Mouse (Mus musculus) forebrain, embryonic 10.5 days (tissue): ENCODE data around the gene Spem2. TPM values are rescaled to one million over a fixed set of nuclear protein-coding genes. Genes with fewer than 3 reads are reported as not detected.
A peak's percentile ranks its signal among the peaks of the same experiment; 100 is the strongest.

ENCODE experiments used
- DNase-seq: peaks from one replicate; pipeline ENCODE4 v3.0.0-alpha.2; 2017; ENCODE audit warnings: low spot score; ENCODE audit errors: extremely low spot score
- H3K27ac ChIP-seq: fragments of 300-500 bp; sonication (generic); 2 replicates; pipeline ENCODE4 v1.5.1; 2016; ENCODE audit warnings: mild to moderate bottlenecking
- H3K27me3 ChIP-seq: fragments of 300-500 bp; sonication (generic); 2 replicates; pipeline ENCODE4 v1.6.1; 2016; ENCODE audit warnings: mild to moderate bottlenecking; ENCODE audit not compliant: poor library complexity, severe bottlenecking
- H3K36me3 ChIP-seq: fragments of 300-500 bp; sonication (generic); replicated peaks from 2 replicates; pipeline ENCODE4 v1.6.1; 2016; ENCODE audit warnings: mild to moderate bottlenecking, moderate library complexity
- H3K4me1 ChIP-seq: fragments of 300-500 bp; sonication (generic); 2 replicates; pipeline ENCODE4 v1.6.1; 2016
- H3K4me3 ChIP-seq: fragments of 300-500 bp; sonication (generic); 2 replicates; pipeline ENCODE4 v1.5.1; 2016; ENCODE audit warnings: mild to moderate bottlenecking, moderate library complexity
- H3K9me3 ChIP-seq: fragments of 300-500 bp; sonication (generic); 2 replicates; pipeline ENCODE4 v1.6.1; 2016; ENCODE audit warnings: mild to moderate bottlenecking, moderate library complexity
- WGBS: fragments of 180-500 bp; shearing (Covaris S2); methylation state at CpG from one replicate; pipeline ENCODE4 v1.1.7; 2016; 5-methylcytosine and 5-hydroxymethylcytosine counted together
- polyA plus RNA-seq: library from polyadenylated mRNA; unstranded; fragments of >200 nt; fragmentation: Nextera tagmentation; extraction: Ambion mirVana; gene quantifications from 2 replicates; pipeline ENCODE4 v1.2.1, GENCODE M21; 2016

The Spem2 gene
- polyA plus RNA-seq, 1 experiment from 2014 or later: not detected

DNA sequence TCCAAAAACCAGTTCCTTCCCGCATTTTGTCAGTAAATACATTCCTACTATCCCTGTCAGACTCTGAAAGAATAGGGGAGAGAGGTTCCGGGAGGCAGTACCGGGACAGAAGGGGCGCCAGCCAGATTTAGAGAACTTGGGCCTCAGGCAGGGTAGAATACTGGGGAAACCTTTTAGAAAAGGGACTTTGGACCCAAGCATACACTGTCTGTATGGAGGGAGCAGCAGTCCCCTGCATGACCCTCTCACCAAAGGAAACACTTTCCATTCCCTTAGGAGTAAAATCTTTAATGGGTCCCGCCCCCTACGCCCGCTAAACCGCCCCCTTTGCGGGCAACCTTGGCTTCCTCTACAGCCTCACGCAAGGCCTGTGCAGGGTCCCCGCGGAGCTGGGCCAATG lies 14.9 kb downstream of the Spem2 start:
- Histone ChIP-seq H3K4me3 (peak overlapping the region; percentile 58), H3K4me1 (peaks cover 69% of the 10 kb centered on the region), H3K36me3 (no peaks in the 10 kb centered on the region), H3K9me3 (peaks cover 5% of the 10 kb centered on the region; the same call in 1 of the 2 replicates), H3K27me3 (peaks cover 98% of the 10 kb centered on the region), H3K27ac (peak overlapping the region; percentile 72)
- no peak for DNase-seq
- WGBS: under 1% methylated on average over 12 of the region's 12 CpGs

DNA sequence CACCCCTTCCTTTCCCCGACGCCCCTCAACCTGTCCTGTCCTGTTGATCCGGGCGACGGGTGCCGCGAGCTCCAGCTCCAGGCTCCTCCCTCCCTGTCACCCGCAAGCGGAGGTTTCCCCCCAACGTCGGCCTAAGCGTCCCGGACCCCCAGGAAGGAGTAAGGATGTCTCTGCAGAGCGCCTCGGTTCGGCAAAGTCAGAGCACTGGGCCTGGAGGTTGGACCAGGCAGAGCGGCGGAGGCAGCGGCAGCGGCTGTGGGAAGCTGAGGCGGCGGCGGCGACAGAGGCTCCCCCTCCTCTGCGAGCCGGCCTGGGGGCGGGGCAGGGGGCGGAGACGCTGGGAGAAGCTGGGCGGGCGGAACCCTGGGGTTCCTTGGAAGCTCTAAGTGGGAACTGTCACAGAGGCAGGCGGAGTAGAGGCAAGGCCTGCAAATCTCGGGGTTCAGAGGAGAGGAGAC lies 15.6 kb downstream of the Spem2 start:
- DNase-seq: peak; percentile 83
- H3K36me3 ChIP-seq: no peaks in the 10 kb centered on the region
- under 1% methylated on average over 33 of the region's 33 CpGs for WGBS
- H3K4me1 ChIP-seq: peaks cover 69% of the 10 kb centered on the region
- H3K27me3 ChIP-seq: peaks cover 99% of the 10 kb centered on the region
- H3K4me3 ChIP-seq: peak overlapping the region; percentile 58
- peaks cover 5% of the 10 kb centered on the region; the same call in 1 of the 2 replicates for H3K9me3 ChIP-seq
- H3K27ac ChIP-seq: peak overlapping the region; percentile 73

DNA sequence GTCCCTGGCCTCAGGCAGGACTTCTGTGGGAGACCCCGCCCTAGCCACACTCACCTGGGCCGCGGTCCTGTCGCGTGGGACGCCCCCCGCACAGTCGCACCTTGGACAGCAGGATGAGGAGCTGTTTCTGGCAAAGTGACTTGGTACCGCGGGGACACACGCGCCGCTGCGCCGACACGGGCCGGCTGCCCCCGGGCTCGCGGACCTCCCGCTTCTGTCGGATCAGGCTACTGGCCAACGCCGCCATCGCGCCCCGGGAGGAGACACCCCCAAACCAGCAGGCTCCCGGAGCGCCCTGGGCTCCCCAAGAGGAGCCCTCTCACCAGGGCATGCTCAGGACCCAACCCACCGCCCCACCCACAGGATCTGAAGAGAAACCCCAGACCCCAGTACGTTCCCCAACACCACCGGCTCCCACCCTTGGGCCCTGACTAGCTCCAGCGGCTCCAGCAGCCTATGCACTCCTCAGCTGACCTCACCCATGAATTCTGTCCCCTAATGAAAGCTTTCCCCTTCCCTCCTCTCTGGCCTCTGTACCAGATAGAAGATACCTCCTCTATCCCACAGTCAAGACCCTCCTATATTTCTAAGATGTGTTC lies 16.8 kb downstream of the Spem2 start, which contains the start of gene Fgf11:
Fgf11 (minus strand) TSS at position 479 of the 599 bp plus-strand sequence.
- Histone ChIP-seq H3K36me3 (no peaks in the 10 kb centered on the region), H3K27ac (peak within 1 kb of the TSS; percentile 95), H3K4me1 (peaks cover 69% of the 10 kb centered on the region), H3K9me3 (peaks cover 3% of the 10 kb centered on the region; the same call in 1 of the 2 replicates), H3K4me3 (peak within 1 kb of the TSS; percentile 58), H3K27me3 (peaks cover 100% of the 10 kb centered on the region)
- WGBS: 1% methylated on average over 33 of the region's 33 CpGs
- no peak for DNase-seq

DNA sequence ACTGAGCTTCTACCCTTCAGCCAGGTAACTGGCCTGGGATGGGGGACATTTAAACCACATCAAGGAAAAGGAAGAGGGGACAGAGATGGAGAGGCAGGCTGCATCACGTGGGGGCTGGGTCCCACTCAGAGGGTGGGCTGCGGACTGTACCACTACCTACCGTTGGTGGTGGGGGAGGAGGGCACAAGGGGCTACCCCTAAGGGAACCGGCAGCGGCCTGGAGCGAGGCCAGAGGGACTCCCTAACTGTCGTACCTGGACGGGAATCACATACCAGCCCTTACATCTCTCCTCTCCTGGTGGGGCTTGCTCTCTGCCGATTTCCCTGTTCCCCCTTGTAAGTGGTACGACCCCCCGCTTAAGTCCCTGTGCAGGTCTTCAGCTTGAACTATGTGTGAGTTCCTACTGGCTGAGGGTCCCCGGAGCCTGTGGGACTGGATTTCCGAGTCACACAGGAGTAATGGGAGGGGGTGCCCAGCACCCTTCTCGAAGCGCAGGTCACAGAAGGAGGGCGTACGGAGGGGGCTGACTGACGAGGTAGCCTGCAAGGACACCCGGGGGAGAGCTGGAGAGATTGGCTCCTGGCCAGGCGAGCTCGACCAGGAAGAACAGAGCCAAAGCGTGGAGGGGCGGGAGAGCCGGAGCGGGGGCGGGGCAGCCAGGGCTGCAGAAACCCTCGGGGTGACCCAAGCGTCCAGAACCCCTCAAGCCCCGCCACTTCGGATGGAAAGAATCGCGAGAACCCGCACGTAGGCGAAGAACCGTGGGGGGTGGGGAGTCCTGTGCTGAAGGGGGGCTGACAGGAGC lies 17.7 kb downstream of the Spem2 start:
- WGBS: under 1% methylated on average over 36 of the region's 36 CpGs

DNA sequence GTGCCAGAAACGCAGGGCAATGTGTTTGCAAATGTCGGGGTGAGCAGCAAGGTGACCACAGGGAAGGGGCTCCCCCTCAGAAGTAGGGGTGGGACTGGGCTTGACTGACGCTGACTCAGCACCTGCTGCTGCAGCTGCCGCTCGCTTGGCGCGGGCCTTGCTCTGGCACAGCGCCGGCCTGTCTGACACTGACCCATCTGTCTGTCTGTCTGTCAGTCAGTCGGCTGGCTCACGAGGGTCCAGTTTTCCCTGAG lies 18.2 kb downstream of the Spem2 start:
- no peak for DNase-seq
- 0% methylated on average over 11 of the region's 11 CpGs for WGBS

More for the DNA sequence above, 17.7 kb downstream of the Spem2 start:
- no peaks in the 10 kb centered on the region for H3K9me3 ChIP-seq
- DNase-seq: peak; percentile 84
- H3K27me3 ChIP-seq: peaks cover 100% of the 10 kb centered on the region
- H3K4me3 ChIP-seq: peak overlapping the region; percentile 58
- H3K27ac ChIP-seq: peak overlapping the region; percentile 95
- no peaks in the 10 kb centered on the region for H3K36me3 ChIP-seq
- peaks cover 75% of the 10 kb centered on the region for H3K4me1 ChIP-seq

DNA sequence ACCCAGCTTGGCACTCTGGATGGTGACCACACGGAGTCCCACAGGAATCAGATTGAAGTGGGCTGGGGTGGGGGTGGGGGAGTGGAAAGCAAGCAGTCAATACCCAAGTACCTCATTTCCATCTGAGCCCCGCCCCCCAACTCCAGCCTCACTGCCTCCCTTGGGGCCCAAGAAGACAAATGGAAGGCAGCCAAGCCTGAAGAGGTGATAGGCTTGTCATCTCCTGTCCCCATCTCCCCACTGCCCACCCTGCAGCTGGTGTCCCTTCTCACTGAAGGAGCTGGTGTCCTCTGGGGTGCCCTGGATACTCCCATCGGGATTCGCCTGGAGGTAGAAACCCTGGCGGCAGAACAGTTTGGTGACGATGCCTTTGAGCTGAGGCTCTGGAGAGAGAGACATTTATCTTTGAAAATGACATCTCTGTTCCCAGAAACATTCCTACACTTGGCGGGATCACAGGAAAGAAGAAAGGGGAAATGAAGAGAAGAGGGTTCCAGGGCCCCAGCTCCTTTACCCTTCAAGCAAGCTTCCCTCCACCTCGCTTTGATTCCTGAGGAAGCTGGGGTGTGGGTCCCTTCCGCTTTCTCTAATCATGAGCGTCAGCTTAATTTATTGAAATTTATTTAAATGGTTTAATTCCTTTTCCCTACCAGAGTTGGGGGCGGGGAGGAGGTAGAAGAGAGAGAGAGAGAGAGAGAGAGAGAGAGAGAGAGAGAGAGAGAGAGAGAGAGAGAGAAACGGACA lies 18.7 kb downstream of the Spem2 start:
- Histone ChIP-seq H3K4me1 (peaks cover 71% of the 10 kb centered on the region), H3K36me3 (no peaks in the 10 kb centered on the region), H3K4me3 (peak overlapping the region; percentile 58), H3K9me3 (no peaks in the 10 kb centered on the region), H3K27ac (peak overlapping the region; percentile 95), H3K27me3 (peaks cover 97% of the 10 kb centered on the region)
- WGBS: 26% methylated on average over 12 of the region's 12 CpGs
- DNase-seq: no peak

More for the DNA sequence above, 18.2 kb downstream of the Spem2 start:
- no peaks in the 10 kb centered on the region for H3K9me3 ChIP-seq
- H3K36me3 ChIP-seq: no peaks in the 10 kb centered on the region
- peak overlapping the region; percentile 58 for H3K4me3 ChIP-seq
- peak overlapping the region; percentile 95 for H3K27ac ChIP-seq
- H3K4me1 ChIP-seq: peaks cover 75% of the 10 kb centered on the region
- peaks cover 97% of the 10 kb centered on the region for H3K27me3 ChIP-seq

DNA sequence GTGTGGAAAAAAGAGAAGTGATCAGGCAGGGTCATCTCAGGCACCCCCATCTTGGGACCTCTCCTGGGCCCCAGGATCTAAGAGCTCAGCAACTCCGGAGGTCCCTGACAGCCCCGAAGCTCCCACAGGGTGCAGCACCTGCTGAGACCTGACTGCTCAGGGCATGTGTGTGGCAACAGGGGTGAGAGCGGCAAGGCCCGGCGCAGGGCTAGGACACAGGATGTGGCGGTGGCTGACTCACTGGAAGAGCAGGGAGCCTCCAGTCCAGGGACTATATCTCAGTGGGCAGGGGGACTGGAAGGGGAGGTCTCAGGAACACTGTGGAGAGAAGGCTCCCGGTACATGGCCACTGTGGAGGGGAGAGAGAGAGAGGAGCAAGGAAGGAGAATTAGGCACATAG lies 20.3 kb downstream of the Spem2 start:
- Histone ChIP-seq H3K4me1 (peaks cover 59% of the 10 kb centered on the region), H3K36me3 (no peaks in the 10 kb centered on the region), H3K4me3 (no peak overlapping the region), H3K27ac (no peak overlapping the region), H3K27me3 (peaks cover 97% of the 10 kb centered on the region), H3K9me3 (no peaks in the 10 kb centered on the region)
- no peak for DNase-seq
- 73% methylated on average over 7 of the region's 7 CpGs for WGBS

DNA sequence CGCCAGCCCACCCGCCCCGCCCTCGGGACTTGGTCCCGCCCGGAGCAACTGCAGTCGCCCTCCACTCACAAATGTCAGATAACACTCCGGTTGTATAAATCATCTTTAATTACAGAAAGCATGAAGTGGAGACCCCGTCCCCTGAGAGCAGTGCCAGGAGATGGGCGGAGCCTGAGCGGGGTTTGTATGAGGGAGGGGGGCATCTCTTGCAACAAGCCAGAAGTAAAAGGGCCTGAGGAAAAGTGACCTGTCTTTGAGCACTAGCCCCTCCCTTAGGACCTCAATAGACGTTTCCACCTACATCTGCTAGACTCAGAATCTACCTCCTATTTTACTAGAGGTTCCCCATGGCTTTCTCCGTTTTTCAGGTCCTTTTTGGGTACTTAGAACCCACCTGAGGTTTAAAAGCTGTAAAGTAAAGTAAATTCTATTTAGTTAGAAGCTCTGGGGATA lies 22.3 kb downstream of the Spem2 start:
- DNase-seq: no peak
- peak overlapping the region; percentile 76 for H3K27ac ChIP-seq
- H3K27me3 ChIP-seq: peaks cover 85% of the 10 kb centered on the region
- H3K4me1 ChIP-seq: peaks cover 40% of the 10 kb centered on the region
- 2% methylated on average over 13 of the region's 13 CpGs for WGBS
- H3K36me3 ChIP-seq: no peaks in the 10 kb centered on the region
- peak overlapping the region; percentile 62 for H3K4me3 ChIP-seq
- no peaks in the 10 kb centered on the region for H3K9me3 ChIP-seq

DNA sequence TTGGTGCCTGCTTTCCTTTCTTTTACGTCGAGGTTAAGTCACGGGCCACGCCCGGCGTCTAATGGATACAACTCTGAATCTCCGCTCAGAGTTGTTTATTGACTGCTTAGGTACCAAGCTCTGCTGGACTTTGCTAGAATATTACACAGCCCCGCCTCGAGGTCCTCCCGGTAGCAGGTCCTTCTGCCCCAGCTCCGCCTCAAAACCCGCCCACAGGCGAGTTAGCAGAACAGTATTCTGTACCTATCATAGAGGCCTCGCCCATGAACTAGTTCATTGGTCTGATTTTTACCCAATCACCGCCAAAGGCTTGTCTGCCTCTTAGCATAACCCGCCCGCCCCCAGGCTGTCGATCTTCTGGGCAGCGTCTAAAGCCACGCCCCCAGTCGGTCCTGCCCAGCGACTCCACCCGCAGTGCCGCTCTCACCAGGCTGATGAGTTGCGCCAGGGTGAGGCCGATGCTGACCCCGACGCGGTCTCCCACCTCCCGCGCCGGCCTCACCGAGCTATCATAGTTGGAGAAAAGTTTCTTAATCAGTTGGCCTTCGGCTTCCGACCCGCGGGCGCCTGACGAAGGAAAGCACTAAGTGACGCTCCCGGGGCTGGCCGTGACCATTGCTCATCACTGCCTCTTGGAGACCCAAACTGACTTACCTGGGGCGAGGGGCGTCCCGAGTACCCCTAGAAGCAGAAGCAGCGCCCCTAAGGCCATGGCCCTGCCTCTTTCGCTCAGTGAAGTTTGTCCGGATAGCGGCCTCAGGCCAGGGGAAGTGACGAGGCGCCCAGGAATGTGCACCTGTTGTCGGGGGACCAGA lies 22.9 kb downstream of the Spem2 start, which contains the start of gene Chrnb1:
Chrnb1 (minus strand) TSS at position 776 of the 815 bp plus-strand sequence.
- 2% methylated on average over 52 of the region's 52 CpGs for WGBS
- Histone ChIP-seq H3K4me3 (peak within 1 kb of the TSS; percentile 62), H3K36me3 (no peaks in the 10 kb centered on the region), H3K27me3 (peaks cover 78% of the 10 kb centered on the region), H3K4me1 (peaks cover 34% of the 10 kb centered on the region), H3K9me3 (no peaks in the 10 kb centered on the region), H3K27ac (peak within 1 kb of the TSS; percentile 76)
- DNase-seq: peak; percentile 91

DNA sequence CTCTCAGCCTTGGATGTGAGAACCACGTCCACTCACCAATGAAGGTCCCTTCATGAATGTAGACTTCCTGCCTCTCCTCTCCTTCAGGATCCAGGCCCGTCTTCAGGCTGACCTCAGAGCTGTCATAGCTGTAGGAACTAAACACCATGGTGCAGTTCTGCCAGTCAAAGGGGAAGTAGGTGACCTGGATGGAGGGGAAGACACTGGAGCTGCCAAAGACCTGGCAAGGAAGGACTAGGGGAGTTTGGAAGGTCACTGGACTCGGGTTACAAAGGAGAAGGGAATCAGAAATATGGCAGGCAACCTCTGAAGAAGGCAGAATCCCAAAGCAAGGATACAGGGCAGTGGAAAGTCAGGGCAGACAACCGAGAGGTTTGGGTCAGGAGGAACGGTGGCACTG lies 24.8 kb downstream of the Spem2 start:
- 67% methylated on average over 5 of the region's 5 CpGs for WGBS
- Histone ChIP-seq H3K9me3 (no peaks in the 10 kb centered on the region), H3K4me3 (no peak overlapping the region), H3K27ac (no peak overlapping the region), H3K4me1 (peaks cover 17% of the 10 kb centered on the region), H3K27me3 (peaks cover 59% of the 10 kb centered on the region), H3K36me3 (no peaks in the 10 kb centered on the region)
- no peak for DNase-seq

DNA sequence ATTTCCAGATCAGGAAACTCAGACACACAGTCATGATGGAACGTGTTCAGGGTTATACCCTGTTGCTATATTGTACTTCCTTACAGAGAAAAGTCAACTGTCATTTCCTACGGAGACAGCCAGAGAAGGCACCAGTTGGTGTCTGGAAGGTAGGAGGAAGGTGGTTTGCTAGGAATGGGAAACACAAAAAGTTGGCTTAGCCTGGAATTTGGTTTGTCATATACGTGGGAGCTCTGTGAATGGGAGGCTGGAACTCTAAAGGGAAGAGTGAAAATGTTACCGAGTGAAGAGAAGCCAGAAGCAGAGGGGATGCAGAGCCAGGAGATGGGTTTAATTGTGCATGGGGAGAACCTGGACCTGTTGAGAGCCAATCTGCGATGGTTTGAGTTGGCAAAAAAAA lies 26.8 kb downstream of the Spem2 start:
- H3K27me3 ChIP-seq: peaks cover 39% of the 10 kb centered on the region
- DNase-seq: no peak
- whole genome bisulfite sequencing: 78% methylated on average over 5 of the region's 5 CpGs
- H3K9me3 ChIP-seq: no peaks in the 10 kb centered on the region
- no peak overlapping the region for H3K4me3 ChIP-seq
- peaks cover 17% of the 10 kb centered on the region for H3K4me1 ChIP-seq
- no peaks in the 10 kb centered on the region for H3K36me3 ChIP-seq
- no peak overlapping the region for H3K27ac ChIP-seq

DNA sequence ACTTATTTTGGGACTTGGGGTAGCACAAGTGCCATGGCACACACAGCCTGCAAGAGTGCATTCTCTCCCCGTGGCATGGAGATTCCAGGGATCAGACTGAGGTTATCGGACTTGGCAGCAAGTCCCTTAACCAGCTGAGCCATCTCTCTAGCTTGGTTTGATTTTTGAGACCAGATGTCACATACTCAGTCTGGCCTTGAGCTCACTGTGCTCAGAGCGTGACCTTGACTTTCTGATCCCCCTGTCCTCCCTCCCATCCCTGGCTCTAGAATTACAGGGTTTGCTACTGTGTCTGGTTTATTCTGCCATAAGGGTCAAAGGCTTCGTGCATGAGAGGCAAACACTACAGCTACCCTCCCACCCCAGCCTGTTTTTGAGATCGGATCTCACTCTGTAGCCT lies 28.8 kb downstream of the Spem2 start:
- peaks cover 4% of the 10 kb centered on the region; the same call in 1 of the 2 replicates for H3K4me1 ChIP-seq
- no peaks in the 10 kb centered on the region for H3K36me3 ChIP-seq
- no peak overlapping the region for H3K27ac ChIP-seq
- DNase-seq: no peak
- H3K27me3 ChIP-seq: peaks cover 22% of the 10 kb centered on the region
- no peak overlapping the region for H3K4me3 ChIP-seq
- 66% methylated on average over 5 of the region's 5 CpGs for WGBS
- H3K9me3 ChIP-seq: no peaks in the 10 kb centered on the region
